Mouse (Mus musculus) cerebral cortex, adult 2 months (tissue): ENCODE data around the gene Nfix.

ENCODE experiments used
- WGBS: fragments of 180-500 bp; shearing (Covaris S2); methylation state at CpG from one replicate; pipeline ENCODE4 v1.1.7; 2018; 5-methylcytosine and 5-hydroxymethylcytosine counted together

The Nfix gene

DNA sequence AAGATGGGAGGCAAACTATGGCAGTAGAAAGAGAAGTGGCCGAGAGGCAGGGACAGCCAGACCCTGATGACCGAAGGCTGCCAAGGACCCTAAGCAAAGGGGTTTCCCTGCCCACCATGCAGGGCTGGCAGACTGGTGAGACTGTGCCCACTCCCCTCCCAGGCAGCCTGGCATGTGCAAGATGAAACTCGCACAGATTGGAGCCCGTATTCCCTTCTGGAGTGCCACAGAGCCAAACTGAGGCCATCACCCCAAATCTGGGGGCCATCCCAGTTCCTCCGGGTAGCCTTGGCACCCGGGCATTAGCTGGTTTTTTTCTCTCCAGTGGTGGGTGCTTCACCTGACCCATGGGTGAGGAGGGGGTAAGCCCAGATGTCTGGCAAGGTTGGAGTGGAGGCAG is 2.2 kb downstream of the Nfix start:
- WGBS, result 40% methylated on average over 6 of the region's 6 CpGs

DNA sequence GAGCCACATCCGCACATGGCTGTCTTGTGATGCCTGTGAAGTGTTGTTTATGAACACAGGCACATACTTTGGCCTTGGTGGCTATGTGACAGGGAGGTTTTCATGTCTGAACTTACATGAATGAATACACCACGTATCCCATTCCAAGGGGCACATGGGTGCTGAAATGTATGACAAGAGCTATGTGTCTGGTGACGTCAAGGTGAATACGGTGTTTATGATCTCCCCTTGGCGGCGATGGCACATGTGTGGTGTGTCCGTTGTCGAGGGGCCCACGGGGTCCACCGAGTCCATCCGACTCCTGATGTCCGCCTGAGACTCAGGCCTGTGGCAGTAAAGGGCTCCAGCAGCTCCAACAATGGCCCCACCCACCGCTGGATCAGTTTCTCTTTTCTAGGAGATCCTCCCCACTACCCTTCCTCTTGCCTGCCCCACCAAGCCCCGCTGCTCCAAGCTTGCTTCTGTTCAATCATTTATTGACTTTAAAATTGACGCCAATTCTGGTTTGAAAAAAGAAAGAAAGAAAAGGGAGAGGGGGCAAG is 2.8 kb downstream of the Nfix start:
- WGBS, result 70% methylated on average over 15 of the region's 15 CpGs

DNA sequence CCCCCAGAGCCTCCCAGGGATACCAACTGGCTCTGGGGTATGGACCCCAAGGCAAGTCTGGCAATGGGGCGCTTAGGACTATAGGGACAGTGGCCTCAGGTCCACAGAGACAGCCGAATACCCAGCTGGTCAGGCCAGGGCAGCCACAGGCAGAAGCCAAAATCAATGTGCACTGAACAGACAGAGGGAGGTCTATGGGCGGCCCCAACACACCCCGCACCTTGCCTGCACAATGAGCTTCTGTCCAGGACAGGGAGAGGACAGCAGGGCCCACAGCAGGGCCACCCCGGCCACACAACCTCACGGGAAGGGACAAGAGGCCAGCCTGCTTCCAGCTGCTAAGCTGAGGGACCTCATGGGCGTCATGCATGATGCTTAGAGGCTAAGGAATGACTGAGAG is 5.7 kb downstream of the Nfix start:
- WGBS, result 27% methylated on average over 7 of the region's 7 CpGs

DNA sequence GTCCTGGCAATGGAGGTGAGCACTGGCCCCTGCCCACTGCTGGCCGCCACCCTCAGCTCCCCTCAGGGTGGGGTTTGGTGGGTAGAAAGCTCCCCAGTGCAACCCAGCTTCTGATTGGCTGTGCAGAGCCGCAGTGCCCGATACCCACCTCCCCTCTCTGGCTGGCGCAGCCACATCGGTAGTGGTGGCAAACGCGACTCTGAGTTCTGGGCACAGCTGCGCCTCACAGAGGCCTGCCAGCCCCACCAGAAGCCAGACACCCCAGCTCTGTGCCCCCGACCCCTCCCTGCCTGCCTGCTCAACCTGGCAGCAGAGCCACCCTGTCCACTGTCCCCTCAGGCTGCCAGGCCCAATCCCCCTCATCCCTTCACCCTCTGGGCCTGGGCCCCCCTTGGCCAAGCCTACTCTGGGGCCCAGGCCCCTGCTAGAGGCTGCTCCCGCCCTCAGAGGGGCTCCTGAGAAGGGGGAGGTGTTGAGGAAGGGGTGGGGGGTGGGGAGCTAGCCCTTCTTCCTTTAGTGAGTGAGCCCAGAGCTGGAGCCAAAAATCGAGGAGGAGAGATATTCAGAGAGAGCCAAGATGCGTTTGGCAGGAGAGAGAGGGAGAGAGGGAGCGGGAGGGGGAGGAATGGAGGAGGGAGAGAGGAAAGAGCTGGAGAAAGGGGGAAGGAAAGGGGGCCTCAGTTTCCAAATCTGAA is 6.2 kb downstream of the Nfix start:
- WGBS, result 21% methylated on average over 13 of the region's 13 CpGs

DNA sequence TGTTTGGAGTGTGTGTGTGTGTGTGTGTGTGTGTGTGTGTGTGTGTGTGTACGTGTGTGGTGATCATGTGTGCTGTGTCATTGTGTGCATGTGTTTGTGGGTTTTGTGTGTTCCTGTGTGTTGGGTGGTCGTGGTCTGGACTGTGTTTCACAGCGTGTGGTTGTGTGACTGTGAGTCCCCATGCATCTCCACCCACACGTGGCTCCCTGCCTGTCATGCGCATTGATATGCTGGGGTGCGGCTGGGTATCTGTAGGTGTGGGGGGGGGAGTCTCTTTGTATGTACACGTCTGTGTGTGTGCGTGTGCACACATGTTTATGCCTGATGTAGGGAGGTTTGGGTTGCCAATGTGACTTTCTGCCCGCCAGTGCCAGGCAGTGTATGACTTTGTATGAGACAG is 7.0 kb downstream of the Nfix start:
- 31% methylated on average over 9 of the region's 9 CpGs for WGBS

DNA sequence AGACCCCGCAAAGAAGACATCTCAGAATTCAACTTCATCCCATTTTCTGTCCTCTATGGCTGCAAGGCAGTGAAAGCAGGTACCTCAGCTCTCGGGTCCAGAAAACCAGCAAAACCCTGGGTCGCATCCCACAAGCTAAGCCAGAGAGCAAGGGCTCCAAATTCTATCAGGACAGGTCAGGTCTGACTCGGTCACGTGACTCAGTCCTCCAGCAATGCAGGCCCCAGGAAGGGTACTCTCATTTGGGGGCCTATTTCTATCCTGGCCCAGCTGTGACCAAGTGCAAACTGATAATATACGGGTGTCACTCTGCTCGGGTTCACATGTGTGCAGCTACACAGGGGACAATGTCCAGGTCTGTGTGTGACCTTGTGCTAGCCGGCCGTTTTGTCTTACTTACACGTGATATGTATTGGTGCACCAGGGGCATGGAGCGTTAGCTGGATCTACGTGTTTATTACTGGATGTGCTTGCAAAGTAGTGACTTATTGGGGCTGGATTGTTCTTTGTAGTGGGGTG is 7.7 kb downstream of the Nfix start:
- 76% methylated on average over 12 of the region's 12 CpGs for WGBS

DNA sequence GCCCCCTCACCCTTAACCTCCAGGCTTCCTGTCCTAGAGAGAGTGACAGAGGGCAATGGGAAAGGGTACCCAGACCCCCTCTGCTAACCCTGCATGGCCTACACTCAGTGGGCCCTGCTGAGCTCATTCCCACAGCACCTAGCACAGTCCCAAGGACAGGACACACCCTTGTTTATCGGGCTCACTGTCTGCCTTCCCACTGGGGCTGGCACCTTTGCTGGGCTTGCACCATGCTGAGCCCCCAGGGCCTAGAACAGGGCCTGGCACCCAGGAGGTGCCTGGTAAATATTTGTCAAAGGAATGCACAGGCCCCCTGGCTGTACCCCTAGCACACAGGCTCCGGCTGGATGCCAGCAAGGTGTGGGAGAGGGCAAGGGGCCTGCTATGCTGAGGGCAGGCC is 9.6 kb downstream of the Nfix start:
- 52% methylated on average over 2 of the region's 2 CpGs for WGBS

DNA sequence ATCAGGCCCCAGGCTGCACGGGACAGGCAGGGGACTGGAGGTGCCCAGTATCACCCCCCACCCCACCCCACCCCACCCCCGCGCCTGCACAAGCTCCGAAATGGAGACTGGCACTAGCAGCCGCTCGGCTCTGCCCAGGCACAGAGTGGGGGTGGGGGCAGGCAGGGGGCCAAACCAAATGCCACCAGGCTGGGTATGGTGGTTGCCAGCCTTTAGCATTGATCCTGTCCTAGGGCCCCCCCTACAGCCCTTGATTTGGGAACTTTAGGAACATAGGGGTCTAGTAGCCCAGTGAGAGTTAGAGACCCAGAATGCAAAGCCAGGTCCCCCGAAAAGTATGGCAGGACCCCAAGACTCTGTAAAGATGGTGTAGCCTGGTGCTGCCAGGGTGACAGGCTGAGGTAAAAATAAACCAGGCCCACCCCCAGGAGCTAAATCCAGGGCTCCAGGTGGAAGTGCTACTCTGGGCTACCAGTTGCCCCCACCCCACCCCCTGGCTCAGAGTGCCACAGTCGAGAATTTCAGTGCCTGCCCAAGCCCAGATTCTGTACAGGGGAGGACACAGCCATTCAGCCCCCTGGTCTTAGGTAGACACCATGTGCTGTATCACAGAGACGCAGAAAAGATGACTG is 10.2 kb downstream of the Nfix start:
- 25% methylated on average over 9 of the region's 9 CpGs for whole genome bisulfite sequencing

DNA sequence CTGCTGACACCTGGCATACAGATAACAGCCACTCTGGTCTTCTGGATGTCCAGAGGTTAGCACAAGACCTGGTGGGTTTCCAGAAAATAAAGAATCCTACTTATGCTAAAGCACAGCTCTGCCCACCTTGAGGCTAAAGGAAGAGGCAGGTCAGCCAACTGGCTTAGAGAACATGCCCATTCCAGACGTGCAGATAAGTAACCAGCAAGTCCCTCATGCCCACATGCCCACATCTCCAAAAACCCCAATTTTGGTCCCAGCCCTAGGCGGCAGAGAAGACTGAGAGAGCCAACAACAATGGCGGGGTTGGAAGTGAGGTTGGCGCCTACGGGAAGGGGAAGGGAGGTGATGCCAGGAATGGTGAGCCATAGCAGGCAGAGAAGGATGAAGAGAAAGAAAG is 10.8 kb downstream of the Nfix start:
- WGBS, result 45% methylated on average over 5 of the region's 5 CpGs

DNA sequence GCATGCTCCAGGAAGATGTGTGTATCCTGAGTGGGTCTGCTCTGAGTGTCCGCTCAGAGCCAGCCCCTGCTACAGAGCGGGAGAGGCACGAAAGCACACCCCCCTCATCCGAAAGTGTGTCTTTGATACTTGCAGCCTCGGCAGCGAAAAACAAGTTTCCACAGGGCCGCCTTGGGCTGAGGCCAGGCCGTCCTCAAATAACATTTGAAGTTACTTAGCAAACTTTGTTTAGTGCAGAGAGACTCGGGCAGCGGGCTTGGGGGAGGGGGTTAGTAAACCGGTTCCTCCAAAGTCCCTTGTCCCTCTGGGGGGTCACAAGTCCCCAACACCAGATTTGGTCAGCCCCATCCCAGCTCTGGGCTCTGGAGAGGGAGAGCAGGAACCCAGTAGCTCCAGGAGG is 11.2 kb downstream of the Nfix start:
- WGBS, result 20% methylated on average over 11 of the region's 11 CpGs

DNA sequence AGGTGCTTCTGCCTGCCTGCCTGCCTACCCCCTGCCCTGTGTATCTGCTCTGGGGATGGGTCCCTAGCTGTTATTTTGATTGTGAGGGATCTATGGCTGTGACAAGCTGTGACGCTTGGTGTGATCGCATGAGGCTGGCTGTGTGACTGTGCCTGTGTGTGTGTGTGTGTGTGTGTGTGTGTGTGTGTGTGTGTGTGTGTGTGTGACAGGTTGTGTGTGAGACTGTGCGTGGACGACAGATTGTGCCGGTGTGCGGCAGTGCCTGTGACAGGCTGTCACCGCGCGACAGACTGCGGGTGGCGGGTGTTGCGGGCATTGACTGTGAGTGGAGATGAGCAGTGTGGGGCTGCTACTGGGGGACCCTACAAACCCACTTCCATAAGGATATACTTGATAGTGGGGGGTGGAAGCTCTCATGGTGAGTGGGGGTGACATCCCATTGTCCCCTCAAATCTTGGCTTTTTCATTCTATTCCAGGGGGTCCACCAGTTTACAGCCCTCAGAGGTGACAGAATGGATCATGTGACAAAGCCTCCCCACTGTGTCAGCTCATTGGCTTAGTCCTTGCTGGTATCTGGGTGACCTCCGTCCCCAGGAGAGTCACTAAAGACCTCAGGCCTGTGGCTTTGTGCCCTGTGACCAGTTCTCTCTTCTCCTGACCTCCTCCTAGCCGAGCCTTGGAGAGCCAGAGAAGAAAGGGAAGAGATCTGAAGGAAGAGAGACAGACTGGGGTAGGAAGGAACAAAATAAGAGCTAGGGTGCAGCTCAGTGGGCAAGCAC is 12.4 kb downstream of the Nfix start:
- WGBS, result 44% methylated on average over 14 of the region's 14 CpGs

DNA sequence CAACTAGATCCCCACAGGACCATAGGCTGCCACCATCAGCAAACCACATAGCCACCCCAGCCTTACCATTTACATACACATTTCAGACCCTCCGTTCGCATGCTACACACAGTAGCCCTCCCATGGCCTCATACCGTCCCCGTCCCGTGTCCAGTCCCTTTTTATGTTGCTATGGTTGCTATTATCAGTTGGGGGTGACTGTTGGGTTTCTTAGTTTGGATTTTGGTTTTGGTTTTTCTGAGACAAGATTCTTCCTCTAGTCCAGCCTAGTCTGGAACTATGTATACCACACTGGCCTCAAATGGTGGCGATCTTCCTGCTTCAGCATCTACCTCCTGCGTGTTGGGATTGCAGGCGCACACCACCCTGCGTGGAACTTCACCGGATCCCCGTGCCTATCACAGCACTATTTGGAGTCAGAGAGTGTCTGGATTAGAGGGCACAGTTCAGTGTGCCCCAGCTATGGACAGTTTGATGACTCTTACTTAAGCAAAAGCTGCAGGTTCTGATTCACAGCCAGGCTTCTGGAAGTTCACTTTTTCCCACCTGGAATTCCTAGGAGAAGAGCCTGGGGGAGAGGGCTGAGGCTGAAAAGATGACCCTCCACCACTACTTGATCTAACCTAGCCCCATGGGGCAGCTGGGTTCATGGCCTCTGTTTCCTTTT is 13.2 kb downstream of the Nfix start:
- 46% methylated on average over 11 of the region's 11 CpGs for WGBS

DNA sequence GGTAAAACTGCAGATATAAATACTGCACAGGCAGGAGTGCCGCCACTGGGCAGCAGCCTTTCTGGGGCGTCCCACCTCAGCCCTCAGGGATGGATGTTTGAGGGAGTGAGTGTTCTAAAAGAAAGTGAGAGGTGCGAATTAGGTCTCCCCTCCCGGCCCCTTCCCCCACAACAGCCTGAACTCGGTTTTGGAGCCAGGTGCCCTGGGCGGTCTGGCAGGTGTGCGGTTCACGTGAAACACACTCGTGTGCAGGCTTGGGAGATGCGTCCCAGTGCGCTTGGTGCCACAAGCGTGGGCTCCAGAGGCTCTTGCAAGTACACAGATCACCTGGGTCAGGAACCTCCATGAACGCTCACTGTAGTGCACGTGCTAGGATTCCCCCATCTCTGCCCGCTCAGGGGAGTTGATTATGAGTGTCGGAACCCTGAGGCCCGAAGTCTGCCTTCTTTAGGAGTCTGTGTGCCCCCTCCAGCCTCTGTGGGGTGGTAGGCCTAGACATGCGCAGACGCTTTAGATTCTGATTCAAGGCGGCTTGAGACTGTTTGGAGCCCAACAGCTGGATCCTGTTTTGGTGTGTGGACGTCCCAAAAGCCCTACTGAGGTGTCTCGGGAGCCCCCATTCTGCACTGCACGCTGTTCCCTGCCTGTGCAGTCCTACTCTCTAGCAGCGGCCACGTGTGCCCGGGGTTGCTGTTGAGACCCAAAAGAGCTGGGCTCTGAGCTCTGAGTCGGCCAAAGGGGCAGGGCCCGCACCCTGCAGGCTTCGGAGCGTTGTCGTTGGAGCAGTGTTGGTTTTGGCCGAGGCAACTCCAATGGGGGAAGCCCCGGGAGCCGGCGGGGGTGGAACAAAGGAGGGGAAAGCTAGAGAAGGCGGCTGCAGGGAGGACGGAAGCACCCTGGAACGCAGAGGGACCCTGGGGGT is 14.1 kb downstream of the Nfix start:
- 25% methylated on average over 38 of the region's 38 CpGs for WGBS

DNA sequence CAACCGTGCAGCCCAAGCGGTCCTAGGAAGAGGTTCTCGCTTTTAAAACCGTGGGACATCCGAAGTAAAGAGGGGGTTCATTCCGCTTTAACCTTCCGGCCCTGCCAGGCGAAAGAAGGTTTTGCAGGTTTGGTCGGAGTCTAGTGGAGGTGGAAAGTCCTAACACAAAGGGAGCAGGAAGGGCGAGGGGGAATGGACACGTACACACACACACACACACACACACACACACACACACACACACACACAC is 14.7 kb downstream of the Nfix start:
- whole genome bisulfite sequencing, result 42% methylated on average over 11 of the region's 11 CpGs

DNA sequence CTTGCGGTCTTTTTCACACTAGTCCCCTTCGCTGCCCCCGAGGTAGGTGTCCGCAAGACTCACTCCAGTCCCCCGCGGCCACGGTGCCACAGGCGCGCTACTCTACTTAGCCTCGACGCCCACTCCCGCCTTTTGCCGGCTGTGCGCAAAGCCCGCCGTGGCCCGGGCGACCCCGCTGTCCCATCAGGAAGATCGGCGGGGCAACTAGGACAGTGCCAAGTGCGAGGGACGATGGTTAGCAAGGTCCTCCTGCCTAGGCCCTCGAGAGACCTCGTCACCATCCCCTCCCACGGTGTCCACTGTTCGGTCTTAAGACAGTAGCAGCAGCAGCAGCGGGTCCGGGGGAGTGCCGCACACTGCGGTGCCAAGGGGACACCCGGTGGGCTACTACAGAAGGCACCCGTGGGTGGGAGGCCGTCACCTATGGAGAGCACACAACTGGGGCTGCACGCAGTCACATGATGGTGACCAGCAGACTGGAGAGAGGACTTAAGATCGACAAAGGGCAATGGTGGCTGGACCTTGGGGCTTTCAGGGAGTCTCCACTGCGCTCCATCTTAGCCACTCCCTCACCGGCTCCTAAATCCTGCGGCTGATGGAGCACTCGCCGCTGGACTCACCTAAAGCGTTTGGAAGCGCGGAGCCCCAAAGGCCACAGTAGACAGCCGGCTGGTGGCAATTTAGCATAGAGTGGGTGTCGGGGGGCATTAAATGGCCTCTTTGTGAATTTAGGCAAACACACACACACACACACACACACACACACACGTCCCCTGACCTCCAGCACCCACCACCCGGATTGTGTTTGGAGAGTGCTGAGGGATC is 15.3 kb downstream of the Nfix start:
- WGBS, result 19% methylated on average over 48 of the region's 48 CpGs

DNA sequence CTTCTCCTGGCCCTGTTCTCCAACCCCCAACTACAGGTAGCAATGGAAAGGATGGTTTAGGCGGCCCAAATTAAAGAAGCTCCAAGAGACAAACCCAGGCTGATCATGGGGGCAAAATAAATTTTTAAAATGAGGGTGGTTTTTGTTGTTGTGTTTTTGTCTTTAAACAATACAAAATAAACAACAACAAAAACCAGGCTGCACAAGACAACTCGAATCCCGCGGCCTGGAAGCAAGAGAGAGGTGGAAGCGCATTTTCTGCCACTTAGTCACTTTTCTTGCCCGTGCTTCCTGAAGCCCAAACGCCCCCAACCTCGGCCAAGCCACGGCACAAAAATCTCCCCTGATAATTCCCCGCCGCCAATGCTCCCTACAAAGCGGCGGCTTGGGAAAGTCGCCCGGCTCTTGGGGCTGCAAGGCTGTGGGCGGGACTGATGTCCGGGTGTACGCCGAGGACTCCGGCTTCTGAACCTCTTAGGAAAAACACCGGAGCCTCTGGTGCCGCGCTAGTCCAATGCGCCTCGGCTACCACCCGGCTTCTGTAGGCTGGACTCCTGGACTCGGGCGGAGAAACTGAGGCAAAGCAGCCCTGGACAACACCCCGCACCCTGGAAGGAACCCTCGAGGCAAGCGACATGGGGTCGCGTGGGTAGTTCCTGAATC is 16.1 kb downstream of the Nfix start:
- 13% methylated on average over 33 of the region's 33 CpGs for WGBS

DNA sequence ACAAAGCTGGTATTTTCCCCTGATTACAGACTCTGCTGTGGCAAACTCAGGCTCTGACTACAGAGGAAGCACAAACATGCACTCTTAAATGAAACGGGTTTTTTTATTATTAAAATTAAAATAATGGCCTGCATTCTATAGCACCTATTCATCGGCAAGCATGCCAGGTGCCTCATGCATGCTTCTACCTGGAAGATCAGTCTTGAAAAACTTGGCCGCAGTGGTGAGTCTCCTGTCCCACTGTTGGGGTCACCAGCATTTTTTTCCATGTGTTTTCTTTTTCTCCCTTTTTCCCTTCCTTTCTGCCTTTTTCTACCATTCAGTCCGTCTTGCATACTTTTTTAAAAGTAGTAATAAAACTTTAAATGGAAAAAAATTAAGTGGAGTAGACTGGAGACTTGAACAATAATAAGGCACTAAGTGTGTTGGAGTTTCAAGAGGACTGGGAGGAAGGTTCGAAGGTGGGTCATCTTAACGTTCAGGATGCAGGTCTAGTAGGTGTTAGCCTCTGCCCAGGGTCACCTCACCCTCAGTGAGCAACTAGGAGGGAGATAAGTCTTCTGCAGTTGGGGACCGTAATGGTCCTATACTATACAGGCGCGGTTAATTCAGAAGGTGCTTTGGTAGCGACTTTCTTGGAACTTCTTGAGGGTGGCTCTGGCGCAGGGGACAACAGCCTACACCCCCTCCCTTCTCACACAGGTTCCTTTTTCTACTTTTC is 16.8 kb downstream of the Nfix start:
- 47% methylated on average over 11 of the region's 11 CpGs for WGBS

DNA sequence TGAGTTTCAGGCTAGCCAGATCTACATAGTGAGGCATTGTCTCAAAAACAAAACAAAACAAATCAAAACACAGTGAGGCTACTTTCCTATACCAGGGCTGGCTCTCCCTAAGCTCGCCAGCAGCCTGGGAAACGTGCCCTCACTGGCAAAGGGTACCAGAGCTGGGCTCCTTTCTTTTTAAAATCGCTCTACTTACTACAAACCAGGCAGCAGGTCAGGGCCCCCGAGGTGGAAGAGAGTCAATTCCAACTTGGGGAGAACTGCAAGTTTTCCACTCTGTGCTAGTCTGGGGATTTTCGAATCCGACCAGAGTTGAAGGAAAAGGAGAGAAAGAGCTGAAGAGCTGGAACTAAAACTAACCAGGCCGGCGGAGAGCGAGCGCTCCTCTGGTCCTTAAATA is 17.5 kb downstream of the Nfix start:
- 45% methylated on average over 10 of the region's 10 CpGs for WGBS
